Mouse (Mus musculus): ENCODE measurements around the gene Tedc2.
A peak's percentile ranks its signal among the peaks of the same experiment; 100 is the strongest.

The Tedc2 gene

DNA sequence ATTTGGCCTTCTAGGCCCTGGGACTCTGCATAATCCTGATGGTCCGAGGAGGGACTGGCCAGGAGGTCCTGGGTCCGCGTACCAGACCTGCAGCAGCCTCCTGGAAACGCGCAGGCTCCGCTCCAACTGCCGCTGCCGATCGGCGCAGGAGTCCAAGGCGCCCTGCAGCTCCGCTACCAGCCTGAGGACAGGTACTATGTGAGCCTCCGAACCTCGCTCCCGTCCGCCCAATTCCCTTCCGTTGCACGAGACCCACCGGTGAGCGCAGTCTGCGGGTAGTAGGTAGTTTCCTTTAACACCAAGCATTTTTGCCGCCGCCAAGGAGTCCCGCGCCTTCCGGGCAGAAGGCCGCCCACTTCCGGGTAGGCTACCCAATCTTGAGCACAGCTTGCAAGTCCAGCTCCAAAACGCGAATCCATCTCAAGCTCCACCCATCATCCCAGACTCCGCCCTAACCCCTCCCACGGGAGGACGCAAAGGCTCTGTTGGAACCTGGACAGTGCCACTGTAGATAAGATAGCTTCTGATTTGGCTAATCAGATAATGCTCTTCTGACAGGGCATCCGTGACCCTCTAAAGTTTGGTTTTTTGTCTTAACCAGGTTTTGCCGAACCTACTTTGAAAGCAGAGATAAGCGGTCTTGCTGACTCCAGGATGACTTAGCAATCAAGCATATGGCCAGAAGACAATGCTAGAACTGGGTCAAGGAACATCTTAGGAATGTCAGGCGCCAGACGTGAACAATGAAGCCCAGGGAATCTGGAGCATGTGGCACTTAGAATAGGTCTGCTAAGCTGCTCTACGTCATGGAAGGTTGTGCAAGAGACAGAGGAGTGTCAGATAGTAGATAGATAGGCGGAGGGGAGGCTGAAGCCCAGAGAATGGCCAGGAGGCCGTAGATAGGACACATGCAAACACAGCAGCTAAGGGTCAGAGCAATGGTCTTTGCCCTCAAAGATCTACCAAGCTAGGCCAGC is at the start of gene Tedc2:
Gene Tedc2 (minus strand): TSS at position 417 of the 977 bp plus-strand sequence.
- DNase-seq (ENCODE audit: low read depth, low spot score): peak; percentile 88

DNA sequence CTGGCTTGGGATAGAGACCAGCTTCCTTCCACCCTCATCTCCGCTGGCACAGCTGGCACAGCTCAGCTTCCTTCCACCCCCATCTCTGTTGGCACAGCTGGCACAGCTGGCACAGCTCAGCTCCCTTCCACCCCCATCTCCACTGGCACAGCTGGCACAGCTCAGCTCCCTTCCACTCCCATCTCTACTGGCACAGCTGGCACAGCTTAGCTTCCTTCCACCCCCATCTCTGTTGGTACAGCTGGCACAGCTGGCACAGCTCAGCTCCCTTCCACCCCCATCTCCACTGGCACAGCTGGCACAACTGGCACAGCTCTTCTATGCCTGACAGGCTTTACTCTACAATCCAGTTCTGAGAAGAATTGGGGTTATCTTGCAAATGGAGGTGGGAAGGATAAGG is 46.5 kb upstream of the Tedc2 start:
- no peak for DNase-seq (ENCODE audit: low read depth, low spot score)

DNA sequence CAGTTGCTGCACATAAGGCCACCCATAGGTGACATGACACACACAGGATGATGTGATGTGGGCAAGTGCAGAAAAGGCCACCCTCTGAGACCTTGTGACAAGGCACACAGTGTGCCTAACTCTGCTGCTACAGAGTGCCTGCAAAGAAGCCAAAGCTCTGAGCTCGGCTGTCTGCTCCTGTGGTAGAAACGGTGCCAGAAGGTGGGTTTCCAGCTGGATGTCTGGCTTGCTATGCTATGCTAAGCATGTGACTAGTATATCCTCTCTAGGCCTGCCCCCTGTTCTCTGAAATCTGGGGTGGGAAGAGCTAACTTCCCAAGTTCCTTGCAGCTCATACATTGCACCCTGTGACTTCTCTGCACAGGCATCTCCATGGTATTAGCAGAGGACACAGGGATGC is 44.1 kb upstream of the Tedc2 start:
- DNase-seq (ENCODE audit: low read depth, low spot score): no peak

DNA sequence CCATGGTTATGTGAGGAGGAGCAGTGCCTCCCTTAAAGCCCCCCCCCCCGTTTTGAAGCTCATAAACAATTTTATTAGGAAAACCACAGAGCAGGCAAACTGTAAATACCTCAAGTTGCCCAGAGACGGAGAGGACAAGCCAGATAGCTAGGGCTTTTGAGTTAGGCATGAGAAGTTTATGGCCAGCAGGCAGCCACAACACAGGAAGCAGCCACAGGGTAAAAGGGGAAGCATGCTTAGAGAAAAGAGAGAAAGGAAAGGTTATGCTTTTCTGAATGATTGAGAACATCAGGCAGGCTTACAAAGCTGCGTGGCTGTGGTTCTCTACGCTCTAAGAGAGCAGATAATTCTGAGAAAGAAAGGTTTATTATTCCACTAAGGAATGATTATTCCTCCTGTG is 39.9 kb upstream of the Tedc2 start:
- DNase-seq (ENCODE audit: low read depth, low spot score): no peak

DNA sequence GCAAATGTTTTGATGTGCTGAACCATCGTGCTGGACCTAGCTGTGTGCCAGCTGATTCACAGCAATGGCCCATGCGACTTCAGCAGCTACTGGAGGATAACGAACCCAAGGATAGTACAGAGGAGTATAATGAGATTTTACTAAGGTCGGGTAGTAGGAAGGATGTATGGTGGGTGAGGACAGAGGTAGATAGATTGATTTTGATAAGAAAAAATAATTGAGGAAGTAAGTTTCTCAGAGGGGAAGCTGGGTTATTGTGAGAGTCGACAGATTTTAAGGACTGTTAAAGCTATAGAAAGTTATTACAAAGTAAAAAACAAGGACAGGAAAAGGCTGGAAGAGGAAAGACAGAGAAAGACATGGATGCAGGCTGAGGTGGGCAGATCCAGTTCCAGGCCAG is 39.1 kb upstream of the Tedc2 start:
- DNase-seq (ENCODE audit: low read depth, low spot score): no peak

DNA sequence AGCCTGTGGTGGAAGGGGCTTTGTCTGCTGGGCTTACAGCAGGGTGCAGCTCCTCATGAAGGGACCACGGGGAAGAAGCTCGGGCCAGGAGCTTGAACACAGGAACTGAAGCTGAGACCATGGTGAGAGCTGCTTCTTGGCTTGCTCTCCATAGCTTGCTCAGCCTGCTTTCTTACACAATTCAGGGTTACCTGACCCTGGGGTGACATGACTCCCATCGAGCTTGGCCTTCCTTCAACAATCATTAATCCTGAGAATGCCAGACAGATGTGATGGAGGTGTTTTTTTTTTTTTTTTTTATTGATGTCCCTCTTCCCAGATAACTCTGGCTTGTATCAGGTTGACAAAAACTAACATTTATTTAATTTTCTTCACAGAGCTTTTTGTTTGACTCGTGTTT is 38.3 kb upstream of the Tedc2 start:
- DNase-seq (ENCODE audit: low read depth, low spot score): no peak

DNA sequence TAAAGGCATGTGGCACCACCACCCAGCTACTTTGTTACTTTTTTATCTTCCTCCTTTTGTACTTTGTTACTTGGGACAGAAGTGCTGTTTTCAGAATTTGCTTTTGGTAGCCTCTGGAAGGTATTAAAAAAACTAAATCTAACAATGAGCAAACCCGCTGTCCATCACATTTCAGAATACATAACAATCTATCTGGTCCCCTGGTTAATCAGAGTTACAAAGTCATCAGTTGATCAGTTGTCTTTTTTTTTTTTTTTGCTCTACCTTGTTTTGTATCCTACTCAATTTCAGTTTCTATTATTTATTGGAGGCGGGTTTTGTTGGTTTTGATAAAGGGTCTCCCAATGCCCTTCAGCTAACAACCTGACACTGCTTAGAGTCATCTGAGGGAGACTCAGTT is 31.7 kb upstream of the Tedc2 start:
- DNase-seq (ENCODE audit: low read depth, low spot score): no peak

DNA sequence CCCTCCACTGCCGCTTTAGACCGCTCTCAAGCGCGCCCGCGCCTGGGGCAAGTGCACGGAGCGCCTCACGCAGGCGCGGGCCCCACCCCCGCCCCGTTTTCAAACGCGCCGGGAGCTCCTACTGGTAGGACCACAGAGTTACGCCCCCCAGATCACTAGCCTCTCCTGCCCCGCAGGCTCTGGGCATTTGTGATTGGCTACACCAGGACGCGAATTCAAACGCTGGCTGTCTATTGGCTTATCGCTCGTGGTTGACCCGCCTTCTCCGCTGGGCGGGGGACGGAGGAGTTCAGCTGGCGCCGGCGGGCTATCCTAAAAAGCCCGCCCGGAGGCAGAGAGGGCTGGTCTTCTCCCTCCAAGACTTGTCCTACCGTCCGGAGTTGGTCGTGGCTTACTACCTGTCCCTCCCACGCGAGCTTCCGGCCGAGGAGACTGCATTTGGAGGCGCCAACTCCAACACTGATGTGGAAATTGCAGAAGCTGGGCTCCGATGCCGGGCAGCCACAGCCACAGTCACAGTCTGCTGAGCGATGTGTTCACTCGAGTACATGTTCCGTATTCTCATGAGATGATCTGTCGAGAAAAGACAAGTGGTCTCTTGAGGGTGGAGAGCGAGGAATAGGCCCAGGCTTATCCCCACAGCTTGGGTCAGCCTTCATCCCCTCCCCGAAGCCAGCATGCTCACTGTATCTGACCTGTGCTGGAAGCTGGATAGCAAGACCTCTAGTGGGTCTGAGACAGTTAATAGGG is 30.8 kb upstream of the Tedc2 start, which contains the start of gene Ccnf:
Gene Ccnf (minus strand): TSS at position 165 of the 750 bp plus-strand sequence.
- peak; percentile 96 for DNase-seq (ENCODE audit: low read depth, low spot score)

DNA sequence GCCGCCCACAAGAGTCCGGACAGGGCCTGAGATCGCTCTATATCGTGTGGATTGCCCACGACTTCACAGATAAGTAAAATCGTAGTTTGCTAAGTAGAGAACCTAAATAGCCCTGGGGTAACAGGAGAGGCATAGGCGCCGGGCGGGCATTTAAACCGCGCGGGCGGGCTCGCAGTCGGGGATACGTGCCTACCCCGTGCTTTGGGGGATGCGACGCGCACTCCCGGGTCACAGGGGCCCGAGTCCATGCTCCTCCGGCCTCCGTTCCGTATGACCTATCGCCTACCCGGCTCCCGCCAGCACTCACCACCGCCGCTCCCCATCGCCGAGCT is 30.3 kb upstream of the Tedc2 start:
- no peak for DNase-seq (ENCODE audit: low read depth, low spot score)

DNA sequence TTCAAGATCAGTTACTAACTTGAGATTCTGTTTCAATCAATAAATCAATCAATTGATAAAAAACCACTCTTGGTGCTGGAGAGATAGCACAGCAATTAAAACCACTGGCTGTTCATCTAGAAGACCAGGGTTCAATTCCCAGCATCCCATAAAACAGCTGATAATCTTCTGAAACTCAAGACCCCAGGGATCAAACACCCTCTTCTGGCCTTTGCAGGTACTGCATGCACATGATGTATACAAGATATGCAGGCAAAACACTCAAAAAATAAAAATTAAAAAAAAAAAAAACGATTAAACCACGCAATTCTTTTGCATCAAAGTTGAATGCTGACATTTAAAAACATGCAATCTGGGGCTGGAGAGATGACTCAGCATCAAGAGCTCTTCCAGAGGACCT is 28.0 kb upstream of the Tedc2 start:
- no peak for DNase-seq (ENCODE audit: low read depth, low spot score)

DNA sequence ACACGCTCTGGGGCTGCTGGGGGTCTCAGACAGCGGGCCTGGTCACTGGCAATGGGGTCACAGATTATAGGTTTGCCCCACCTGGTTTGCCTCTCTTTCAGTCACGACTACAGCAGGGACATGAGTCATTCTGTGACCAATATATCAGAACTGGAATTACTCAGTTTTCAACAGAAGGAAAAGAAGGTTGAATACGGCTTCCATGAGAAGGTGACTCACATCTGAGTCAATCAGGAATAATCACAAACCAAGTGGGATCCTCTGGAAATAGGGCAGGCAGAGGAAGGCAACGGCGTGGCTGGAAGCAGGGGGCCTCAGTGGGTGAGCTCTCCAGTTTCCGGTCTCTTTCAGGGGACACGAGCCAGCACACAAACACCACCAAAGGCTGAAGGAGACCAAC is 23.4 kb upstream of the Tedc2 start:
- no peak for DNase-seq (ENCODE audit: low read depth, low spot score)

DNA sequence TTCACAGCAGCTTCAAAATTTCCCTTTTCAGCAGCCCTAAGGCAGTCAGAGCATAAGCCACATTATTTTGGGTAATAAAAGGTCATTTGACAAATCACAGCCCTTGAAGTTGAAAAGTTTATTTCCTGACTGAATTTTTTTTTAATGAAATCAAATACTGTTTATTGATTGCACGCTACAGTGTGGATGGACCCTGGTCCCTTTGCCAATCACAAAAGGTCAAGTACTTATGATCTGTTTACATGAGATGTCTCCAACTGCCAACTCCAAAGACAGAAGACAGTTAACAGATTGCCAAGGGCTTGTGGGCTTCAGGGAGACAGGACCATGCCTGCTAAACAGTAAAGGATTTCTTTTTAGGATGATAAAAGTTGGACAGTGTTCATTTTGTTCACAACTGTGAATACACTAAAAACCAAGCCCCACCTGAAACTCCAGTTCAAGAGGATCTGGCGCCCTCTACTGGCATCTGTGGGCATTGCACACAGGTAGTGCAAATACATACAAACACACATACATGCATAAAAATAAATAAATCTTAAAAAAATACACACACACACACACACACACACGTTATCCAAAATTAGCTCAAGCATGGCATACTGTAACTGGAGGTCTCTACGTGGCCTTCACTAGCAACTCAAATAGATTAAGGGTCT is 22.8 kb upstream of the Tedc2 start:
- DNase-seq (ENCODE audit: low read depth, low spot score): no peak

DNA sequence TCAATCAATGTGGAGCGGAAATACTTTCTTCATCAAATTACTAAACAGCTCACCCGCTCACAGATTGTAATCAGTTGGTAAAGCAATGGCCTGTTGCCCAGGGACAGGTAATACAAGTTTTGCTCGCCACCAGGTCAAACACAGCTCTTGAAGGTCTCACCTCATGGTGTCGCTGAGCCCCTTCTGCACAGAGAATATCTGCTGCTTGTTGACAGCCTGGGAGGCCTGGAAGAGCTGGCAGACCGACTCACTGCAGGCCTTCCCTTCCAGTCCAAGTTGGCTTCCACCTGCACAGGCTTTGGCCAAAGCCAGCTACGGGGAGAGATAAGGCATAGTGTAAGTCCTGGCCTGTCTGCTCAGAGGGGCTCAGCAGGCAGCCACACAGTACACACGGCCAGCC is 16.3 kb upstream of the Tedc2 start:
- DNase-seq (ENCODE audit: low read depth, low spot score): no peak

DNA sequence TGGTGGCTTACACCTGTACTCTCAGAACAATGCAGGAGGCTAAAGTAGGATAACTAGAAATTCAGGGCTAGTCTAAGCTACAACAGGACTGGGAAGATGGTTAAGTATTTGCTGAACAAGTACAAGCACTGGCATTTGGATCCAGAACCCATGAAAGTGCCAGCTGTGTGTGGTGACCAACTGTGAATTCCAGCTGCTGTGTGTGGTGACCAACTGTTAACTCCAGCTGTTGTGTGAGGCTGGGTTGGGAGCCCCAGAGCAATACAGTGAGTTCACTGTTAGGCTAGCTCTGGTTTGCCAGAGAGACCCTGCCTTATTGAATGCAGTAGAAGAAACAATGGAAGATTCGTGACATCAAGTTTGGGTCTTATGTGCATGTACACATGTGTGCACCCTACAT is 15.8 kb upstream of the Tedc2 start:
- DNase-seq (ENCODE audit: low read depth, low spot score): no peak

DNA sequence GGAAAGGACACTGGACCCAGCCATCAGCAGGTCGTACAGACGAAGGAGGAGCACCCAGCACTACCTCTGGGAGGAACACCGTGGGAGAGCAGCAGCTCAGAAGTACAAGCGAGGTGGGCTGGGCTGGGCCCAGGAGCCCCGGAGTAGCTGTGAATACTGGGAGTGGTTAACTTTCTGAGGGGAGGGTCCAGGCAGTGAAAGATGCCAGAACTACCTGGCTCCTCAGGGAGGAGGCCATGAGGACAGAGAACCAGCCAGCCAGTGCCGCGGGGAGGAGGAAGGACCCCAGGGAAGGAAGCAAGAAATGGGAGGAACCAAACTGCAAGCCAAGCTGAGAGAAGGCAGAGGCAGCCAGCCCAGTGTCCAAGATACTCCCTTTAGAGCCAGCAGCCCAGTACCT is 7.3 kb upstream of the Tedc2 start:
- DNase-seq (ENCODE audit: low read depth, low spot score): no peak

DNA sequence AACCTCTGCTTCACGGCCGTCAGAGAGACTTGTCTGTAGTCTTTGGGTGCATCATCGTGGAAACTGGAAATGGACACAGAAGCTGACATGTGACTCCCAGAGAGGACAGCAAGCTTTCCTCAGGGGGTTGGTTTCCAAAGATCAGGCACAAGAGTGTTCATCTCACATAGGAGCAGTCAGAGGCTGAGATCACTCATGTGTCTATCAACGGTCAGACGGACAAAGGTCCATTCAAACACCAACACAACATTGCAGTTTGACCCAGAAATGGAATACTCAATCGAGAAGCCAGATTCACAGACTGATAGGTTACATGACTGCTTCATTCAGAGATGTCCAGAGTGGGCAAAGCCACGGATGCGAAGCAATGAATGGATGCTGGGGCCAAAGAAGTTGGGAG is 6.1 kb upstream of the Tedc2 start:
- DNase-seq (ENCODE audit: low read depth, low spot score): no peak

DNA sequence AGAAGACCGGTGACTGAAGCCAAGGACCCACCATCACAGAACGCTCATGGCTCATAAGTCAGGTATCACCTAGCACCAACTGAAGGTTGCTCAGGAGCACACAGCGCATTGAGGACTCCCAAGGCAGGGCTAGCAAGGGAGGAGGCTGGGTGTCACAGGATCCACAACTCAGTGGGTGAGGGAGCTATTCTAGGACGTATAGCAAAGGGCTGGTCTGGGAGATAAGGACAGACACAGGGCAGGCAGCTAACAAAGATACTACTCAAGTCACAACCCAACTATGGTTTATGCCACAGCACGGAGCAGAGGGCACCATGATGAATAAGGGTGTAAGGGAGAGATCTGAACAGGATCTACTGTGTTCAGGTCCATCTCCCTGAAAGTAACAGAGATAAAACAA is 5.2 kb upstream of the Tedc2 start:
- DNase-seq (ENCODE audit: low read depth, low spot score): no peak

DNA sequence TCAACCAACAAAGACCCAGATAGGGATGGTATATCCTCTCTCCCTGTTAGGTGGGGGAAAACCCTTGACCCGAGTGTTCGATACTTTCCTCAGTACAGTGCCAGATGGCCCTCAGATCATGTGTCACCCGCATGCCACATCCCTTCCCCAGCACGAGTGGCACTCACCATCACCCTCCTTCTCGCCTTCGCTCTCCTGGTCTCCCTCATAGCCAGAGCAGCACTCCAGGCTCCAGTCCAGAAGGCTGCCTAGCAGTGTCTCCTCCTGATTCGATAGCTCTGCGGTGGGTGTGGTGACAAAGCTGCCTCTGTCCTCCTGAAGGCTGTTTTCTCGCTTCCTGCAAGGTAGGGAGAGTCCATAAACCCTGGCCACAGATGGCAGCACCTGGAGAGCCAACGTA is 4.1 kb upstream of the Tedc2 start:
- no peak for DNase-seq (ENCODE audit: low read depth, low spot score)

DNA sequence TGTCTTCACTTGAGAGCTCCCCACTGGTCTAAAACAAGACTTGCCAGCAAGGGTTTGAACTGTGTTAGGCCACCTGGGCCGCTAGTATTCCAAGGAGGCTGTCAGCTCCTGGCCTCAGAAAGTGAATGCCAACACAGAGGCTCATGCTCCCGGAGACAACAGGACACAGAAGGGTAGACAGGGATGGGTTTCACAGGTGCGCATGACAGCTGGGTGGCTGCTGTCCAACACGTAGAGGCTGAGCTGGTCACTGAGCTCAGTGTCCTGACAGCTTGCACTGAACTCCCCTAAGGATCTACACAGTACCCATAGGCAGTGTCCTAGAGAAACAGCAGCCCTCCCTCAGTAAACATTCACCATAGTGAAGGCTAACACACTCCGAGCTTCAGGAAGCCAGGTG is 2.9 kb upstream of the Tedc2 start:
- no peak for DNase-seq (ENCODE audit: low read depth, low spot score)

DNA sequence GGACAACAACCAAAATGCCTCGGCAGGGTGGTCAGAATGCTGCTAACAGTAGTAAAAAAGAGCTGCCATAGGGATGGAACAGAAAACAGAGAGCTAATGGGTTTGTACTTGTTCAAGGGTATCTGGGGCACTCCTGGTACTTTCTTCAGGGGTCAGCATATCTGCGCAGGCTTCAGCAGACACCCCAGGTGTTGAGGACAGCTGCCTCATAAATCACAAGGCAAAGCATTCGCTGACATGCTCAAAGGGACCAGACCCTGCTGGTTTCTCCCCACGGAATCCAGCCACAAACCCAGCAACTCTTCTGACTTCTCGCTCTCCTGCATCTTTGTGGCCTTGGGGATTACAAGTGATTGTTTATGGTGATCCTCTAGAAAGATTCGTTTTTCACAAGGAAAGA is 2.0 kb upstream of the Tedc2 start:
- DNase-seq (ENCODE audit: low read depth, low spot score): no peak

DNA sequence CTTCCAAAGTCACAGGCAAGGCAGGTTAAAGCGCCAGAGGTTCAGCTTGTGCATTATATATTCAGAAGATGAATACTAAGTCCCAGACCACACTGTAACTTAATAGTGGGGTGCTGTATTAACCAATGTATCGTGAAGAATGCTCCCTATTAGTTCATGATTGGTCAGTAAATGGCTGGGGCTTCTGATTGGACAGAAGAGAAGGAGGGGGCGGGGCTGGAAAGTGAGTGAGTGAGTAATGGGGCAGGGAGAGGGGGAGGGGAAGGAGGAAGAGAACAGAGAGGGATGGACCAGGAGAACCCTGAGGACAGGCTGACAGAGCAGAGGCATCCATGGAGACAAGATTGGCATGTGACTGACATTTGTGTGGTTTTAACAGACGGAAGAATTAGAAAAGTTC is 3.8 kb downstream of the Tedc2 start:
- no peak for DNase-seq (ENCODE audit: low read depth, low spot score)

DNA sequence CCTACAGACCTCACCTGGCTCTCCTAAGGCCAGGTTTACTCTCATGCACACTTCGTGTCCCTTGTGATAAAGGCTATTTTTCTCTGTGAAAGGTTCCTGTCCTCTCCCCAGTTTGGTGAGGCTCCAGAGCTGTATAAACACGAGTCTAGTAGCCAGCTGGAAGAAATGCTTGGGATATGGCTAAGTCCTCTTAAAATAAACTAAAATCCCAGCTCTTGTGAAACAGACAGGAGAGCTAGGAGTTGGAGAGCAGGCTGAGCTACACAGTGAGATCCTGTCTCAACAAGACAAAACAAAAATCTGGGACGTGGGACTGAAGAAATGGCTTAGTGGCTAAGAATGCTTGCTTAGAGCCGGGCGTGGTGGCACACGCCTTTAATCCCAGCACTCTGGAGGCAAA is 7.5 kb downstream of the Tedc2 start:
- no peak for DNase-seq (ENCODE audit: low read depth, low spot score)
